Comparison of ENCODE assay signal across 11 mouse cellular contexts in genomic region chr16:86516144-86516543, GRCm38 (mm10).
DNase-seq lines count a peak whose midpoint lies in the region; ATAC-seq and TF ChIP-seq lines count a peak whose summit lies in the region.
"Had no signal": no experiment of that assay in that cellular context is flagged by ENCODE, and none has a peak within 500 bp of the region (broad histone marks: within the 10 kb centered on the region; RNA-seq: fewer than 3 reads in every experiment).

No protein-coding gene starts in this region.

- H3K9ac ChIP-seq in lung, embryonic 14.5 days: no peak overlapping the region
- H3K9ac ChIP-seq: embryonic facial prominence, embryonic 15.5 days; limb, embryonic 12.5 days had no signal

- H3K27me3 ChIP-seq in lung, embryonic 14.5 days (ENCODE audit: insufficient read depth, low read length): no peaks in the 10 kb centered on the region
- H3K27me3 ChIP-seq: embryonic facial prominence, embryonic 15.5 days; limb, embryonic 12.5 days had no signal

- no peak overlapping the region for H3K4me3 ChIP-seq in lung, embryonic 14.5 days (ENCODE audit: low read depth, low read length)
- H3K4me3 ChIP-seq: embryonic facial prominence, embryonic 15.5 days; limb, embryonic 12.5 days had no signal

- WGBS in lung, embryonic 14.5 days: 65% methylated on average over 3 of the region's 3 CpGs

- no peak overlapping the region for H3K27ac ChIP-seq in lung, embryonic 14.5 days (ENCODE audit: low read depth)
- H3K27ac ChIP-seq: embryonic facial prominence, embryonic 15.5 days; limb, embryonic 12.5 days had no signal

- H3K4me1 ChIP-seq in lung, embryonic 14.5 days (ENCODE audit: insufficient read depth): no peaks in the 10 kb centered on the region; the same call in 1 of the 2 replicates
- H3K4me1 ChIP-seq: embryonic facial prominence, embryonic 15.5 days; limb, embryonic 12.5 days had no signal

- no peak for DNase-seq in frontal cortex, postnatal 25 days (ENCODE audit: low spot score in 2 of 2)
- peak; percentile 11 for DNase-seq in lung, embryonic 14.5 days
- DNase-seq in lung, adult 18-20 months: no peak
- peak; percentile 8 for DNase-seq in brain, embryonic 18.5 days (ENCODE audit: low read depth, low spot score)
- DNase-seq in retina, embryonic 14.5 days (ENCODE audit: low spot score): peak; percentile 87
- DNase-seq in thymus, postnatal 4 days: no peak
- no peak for DNase-seq in lung, postnatal 25 days (ENCODE audit: low spot score)

- ATAC-seq in frontal cortex, adult (ENCODE audit: low TSS enrichment): peak; percentile 92
- ATAC-seq in lung, embryonic 14.5 days (ENCODE audit: insufficient read depth): no peak
- ATAC-seq: CD4-positive, CD25-positive, alpha-beta regulatory T cell, adult 4 months had no signal

- no peaks in the 10 kb centered on the region for H3K36me3 ChIP-seq in lung, embryonic 14.5 days (ENCODE audit: insufficient read depth)
- H3K36me3 ChIP-seq: embryonic facial prominence, embryonic 15.5 days; limb, embryonic 12.5 days had no signal

- no peaks in the 10 kb centered on the region for H3K9me3 ChIP-seq in lung, embryonic 14.5 days (ENCODE audit: low read depth, low read length)
- H3K9me3 ChIP-seq: embryonic facial prominence, embryonic 15.5 days; limb, embryonic 12.5 days had no signal

- no peak for TF ChIP-seq CTCF in lung, embryonic 14.5 days (IDR thresholded peaks at IDR 0.05; ENCODE audit: low read depth)

- no peak overlapping the region for H3K4me2 ChIP-seq in lung, embryonic 14.5 days
- H3K4me2 ChIP-seq: embryonic facial prominence, embryonic 15.5 days; limb, embryonic 12.5 days had no signal

Comparison
In these comparisons a context has a peak if more than half of its experiments do, and no peak if none do; other contexts are left out.
1. DNase-seq: peak in lung, embryonic 14.5 days (single experiment), brain, embryonic 18.5 days (single experiment) and retina, embryonic 14.5 days (single experiment); none in frontal cortex, postnatal 25 days (0 of 2), lung, adult 18-20 months (0 of 2), thymus, postnatal 4 days (single experiment) and lung, postnatal 25 days (single experiment).